Mouse (Mus musculus): ENCODE data around the gene Akap11.

Gene Akap11

DNA sequence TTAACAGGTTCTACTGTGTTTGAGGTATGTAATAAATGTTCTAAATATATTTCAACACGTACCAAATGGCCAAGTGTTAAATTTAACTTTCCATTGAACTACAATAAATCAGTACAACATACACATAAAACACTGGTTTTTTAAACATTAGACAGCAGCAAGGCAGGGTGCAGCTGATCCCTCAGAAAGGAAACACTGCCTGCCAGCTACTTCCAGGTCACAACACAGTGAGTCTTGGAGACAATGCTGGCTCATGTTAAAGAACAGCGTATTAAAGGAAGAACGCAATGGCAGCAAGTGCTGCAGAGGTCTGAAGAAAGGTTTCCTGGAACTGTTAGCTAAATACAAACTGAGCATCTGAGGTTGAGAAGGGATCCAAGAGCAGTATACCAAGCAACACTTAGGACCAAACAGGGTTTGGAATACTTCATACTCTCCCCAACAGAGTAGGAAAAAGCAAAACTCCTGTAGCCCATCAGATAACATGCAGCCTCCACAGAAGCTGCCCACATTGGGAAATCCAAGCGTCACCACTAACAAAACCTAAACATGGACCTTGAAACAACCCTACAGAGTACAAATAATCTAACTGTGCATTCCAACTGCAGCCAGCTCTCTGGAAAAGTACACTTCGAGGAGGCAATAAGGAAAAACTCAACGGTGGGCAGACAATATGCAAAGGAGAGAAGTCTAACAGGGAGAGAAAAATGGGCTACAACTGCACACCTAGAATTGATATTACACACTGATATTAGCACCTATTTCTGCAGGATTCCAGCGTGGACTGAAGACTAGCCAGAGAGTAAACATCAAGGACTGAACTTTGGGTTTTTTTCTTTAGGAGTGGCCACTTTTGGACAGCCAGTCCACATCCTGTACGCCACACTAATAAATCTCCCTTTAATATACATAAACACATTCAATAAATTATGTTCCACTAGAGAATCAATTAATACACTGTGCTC, 7.9 kb downstream of the Akap11 start:
- DNase-seq (ENCODE audit: low read depth, low spot score): no peak

- DNase-seq (ENCODE audit: low read depth, low spot score): no peak
Observed at GRCm38 (mm10) chr14:78526907-78527306, 9.7 kb downstream of the Akap11 start.

GRCm38 (mm10) chr14:78526475-78526874, 10.1 kb downstream of the Akap11 start:
- DNase-seq (ENCODE audit: low read depth, low spot score): no peak

DNA sequence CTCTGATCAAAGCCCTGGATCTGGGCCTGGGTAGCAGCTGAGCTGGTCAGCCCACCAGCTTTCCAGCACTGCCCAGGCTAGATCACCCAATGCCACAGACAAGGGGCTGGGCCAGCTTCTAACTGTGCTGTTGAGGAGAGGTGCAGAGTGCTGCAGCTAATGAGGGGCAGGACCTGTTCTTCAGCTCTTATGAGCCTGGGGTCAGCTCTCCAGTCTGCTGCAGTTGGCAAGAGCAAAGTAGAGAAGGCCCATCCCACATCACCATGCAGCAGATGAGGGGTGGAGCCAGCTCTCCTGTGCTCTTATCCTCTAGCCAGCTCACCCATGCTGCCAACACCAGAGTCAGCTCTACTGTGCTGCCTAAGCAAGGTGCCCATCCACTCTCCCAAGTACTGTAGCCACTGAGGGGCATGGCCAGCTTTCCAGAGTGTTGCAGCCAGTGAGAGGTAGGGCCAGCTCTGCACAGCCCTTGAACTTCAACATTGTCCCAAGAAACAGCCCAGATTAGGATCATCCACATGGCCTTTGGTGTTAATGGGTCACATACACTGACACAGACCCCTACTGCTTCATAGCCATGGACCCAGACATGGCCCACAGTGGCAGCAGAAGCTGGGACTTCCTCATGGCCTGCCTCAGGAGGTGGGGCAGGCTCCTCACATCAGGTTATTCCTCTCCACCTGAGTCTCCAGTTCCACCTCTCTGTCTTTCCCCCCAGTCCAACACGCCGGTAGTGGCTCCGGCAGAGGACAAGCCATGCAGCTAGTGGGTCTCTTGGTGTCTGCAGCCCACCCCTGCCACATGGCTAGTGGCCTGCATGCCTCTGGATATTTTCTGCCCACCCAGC, 10.8 kb downstream of the Akap11 start:
- DNase-seq (ENCODE audit: low read depth, low spot score): no peak

DNA sequence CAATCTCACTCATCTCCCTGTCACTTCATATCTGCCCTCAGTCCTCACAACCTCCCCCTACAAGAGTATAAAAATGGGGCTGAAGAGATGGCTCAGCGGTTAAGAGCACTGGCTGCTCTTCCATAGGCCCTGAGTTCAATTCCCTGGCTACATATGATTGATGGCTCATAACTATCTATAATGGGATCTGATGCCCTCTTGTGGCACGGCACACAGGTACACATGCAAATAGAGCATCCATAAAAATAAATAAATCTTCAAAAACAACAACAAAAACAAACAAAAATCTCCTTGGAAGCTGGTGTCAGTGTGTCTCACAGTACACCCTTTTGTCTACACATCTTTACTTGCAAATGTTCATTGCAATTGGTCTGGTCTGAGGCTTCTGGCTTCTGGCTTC, 11.5 kb downstream of the Akap11 start:
- DNase-seq (ENCODE audit: low read depth, low spot score): no peak

DNA sequence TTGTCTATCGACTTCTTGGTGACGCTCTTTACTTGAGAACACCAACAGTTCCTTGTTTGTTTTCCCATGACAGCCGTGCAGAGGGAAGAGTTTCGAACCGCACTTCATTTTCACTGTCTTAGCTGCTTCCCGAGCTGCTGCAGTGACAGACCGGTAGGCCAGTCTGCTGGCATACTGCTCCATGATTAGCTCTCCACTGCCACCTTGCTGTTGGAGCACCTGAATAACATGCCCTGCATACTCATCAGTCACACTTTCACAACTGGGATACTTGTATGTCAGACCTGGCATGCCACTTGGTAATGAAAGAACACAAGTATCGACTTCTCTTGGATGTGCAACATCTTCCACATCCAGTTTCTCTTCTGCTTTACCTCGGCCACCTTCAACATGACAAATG, 25.9 kb downstream of the Akap11 start:
- peak; percentile 48 for DNase-seq (ENCODE audit: low read depth, low spot score)

DNA sequence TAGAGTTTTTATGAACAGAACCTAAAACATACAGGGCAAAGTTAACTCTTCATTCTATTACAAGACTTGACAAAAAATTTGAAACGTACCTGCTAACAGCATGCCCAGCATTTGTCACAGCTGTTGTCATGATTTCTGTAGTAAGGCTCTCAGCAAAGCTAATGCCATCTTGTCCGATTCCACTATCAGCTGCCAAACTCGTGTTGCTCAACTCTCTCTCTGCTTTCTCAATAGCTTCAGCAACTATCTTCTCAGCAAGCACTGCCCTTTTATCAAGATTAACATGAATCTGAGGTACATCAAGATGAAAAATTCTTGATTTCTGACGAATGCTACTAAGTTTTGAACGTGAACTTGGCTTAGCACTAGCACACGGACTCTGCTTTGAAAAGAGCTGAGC, 26.8 kb downstream of the Akap11 start:
- DNase-seq (ENCODE audit: low read depth, low spot score): no peak

GRCm38 (mm10) chr14:78500578-78500977, 36.0 kb downstream of the Akap11 start:
- peak; percentile 58 for DNase-seq (ENCODE audit: low read depth, low spot score)

GRCm38 (mm10) chr14:78496691-78497090, 39.9 kb downstream of the Akap11 start:
- no peak for DNase-seq (ENCODE audit: low read depth, low spot score)

- no peak for DNase-seq (ENCODE audit: low read depth, low spot score)
Observed at GRCm38 (mm10) chr14:78495241-78495640, 41.4 kb downstream of the Akap11 start.

GRCm38 (mm10) chr14:78492602-78493001, 44.0 kb downstream of the Akap11 start:
- DNase-seq (ENCODE audit: low read depth, low spot score): no peak

DNA sequence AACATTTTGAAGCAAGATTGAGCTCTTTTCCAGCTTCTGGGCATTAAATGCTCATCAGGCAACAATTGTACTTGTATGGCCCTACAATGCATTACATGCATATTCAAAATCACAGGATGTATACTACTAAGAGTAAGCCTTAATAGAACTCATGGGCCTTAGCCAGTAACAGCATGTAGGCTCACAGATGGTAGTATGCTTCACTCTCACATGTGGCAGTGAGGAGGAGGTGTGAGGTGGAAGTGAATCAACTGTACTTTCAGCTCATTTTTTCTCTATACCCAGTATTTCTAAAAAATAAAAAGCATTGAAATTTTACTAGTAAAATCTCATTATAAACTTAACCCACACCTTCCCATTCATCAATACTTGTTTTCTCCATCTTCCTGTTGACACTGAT, 45.2 kb downstream of the Akap11 start:
- no peak for DNase-seq (ENCODE audit: low read depth, low spot score)

DNA sequence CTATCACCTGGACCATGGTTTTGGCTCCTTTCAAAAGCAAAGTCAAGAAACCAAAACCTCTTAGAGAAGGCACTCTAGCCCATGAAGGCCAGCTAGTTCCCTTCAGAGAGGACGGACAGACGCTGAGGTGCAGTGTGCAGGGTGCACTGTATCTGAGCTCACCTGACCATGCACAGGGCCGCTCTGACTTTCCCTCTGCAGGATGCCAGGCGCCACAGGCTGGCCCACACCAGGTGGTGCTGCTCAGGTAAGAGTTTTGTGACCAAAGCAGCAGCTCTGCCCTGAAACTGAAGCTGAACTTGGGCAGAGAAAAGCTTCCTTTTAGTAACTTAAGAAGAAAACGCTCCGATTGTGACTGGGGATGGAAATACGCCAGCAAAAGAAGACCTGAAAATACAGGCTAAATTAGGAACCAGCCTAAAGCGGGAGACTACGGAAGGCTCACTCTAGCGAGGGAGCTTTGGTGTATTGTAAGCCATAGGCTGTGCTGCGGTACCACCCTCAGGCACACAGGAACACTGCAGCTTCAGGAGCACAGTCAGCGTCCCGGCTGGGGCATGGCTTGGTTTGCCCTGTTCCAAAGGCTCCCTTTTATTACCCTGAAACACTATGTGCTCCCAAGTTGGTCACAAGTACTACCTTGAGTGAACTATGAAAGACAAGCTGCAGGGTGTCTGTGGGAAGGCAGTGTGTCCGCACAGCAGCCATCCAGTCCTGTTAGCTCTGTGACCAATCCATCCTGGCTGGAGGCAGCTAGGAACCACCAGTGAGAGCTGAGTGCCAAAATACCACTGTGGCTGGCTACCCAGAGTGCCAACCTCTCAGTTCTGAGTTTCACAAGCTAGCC, 54.0 kb downstream of the Akap11 start:
- DNase-seq (ENCODE audit: low read depth, low spot score): peak; percentile 72

DNA sequence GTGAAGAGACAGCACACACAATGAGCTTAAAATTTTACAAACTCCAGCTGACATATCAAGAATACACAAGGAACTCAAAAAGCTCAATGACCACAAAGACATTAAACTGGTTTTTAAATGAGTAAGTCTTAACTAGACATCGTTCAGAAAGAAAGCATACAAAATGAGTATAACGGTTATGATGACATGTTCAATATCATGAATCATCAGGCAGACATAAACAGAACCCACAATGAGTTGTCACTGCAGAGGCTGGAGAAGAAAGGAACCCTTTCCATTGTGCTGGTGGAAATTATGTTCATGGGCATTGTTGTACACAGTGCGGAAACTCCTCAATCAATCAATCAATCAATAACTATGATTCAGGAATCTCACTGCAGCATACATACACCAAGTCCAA, 62.5 kb downstream of the Akap11 start:
- DNase-seq (ENCODE audit: low read depth, low spot score): no peak

GRCm38 (mm10) chr14:78470714-78471113, 65.9 kb downstream of the Akap11 start:
- DNase-seq (ENCODE audit: low read depth, low spot score): no peak

DNA sequence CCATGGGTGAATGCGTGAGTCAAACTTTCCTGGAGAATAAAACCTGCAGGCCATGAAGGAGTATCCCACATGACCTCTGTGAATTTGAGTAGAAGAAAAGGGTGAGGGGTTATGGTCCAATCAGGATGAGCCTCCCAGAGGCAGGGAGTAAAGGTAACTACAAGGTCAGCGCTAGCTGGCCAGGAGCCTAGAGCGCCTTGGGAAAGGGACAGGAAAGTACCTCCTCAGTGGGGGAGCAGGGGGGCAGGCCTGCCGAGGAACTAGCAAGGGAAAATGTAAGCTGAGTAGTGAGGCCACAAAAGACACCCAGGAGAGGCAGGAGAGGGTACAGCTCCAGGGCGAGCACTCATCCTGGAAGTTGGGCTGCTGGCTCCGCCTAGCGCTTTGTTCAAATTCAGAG, 67.6 kb downstream of the Akap11 start:
- DNase-seq (ENCODE audit: low read depth, low spot score): no peak

- DNase-seq (ENCODE audit: low read depth, low spot score): no peak
Observed at GRCm38 (mm10) chr14:78467994-78468393, 68.6 kb downstream of the Akap11 start.

GRCm38 (mm10) chr14:78464353-78464752, 72.3 kb downstream of the Akap11 start:
- no peak for DNase-seq (ENCODE audit: low read depth, low spot score)

DNA sequence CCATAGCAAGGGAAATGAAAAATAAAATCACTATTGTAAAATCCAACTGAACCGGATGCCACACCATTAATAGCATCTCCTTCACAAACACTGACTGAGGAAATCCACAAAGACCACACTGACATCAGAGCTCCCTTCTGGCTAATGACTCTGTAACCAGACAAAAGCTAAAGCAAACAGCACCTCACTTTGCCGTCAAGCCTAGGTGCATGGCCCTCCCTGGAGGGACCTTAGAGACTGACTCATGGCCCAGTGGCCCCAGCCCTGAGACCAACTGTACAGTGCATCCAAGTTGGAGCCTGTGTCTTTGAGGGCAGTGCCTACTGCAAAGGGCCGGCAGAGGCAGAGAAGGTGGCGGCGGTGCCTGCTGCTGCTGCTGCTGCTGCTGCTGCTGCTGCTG, 77.5 kb downstream of the Akap11 start:
- DNase-seq (ENCODE audit: low read depth, low spot score): no peak

- DNase-seq (ENCODE audit: low read depth, low spot score): no peak
Observed at GRCm38 (mm10) chr14:78458705-78459104, 77.9 kb downstream of the Akap11 start.

GRCm38 (mm10) chr14:78454970-78455369, 81.6 kb downstream of the Akap11 start:
- peak; percentile 38 for DNase-seq (ENCODE audit: low read depth, low spot score)
